8 mouse cellular contexts compared by ENCODE assay signal in the genomic region with DNA sequence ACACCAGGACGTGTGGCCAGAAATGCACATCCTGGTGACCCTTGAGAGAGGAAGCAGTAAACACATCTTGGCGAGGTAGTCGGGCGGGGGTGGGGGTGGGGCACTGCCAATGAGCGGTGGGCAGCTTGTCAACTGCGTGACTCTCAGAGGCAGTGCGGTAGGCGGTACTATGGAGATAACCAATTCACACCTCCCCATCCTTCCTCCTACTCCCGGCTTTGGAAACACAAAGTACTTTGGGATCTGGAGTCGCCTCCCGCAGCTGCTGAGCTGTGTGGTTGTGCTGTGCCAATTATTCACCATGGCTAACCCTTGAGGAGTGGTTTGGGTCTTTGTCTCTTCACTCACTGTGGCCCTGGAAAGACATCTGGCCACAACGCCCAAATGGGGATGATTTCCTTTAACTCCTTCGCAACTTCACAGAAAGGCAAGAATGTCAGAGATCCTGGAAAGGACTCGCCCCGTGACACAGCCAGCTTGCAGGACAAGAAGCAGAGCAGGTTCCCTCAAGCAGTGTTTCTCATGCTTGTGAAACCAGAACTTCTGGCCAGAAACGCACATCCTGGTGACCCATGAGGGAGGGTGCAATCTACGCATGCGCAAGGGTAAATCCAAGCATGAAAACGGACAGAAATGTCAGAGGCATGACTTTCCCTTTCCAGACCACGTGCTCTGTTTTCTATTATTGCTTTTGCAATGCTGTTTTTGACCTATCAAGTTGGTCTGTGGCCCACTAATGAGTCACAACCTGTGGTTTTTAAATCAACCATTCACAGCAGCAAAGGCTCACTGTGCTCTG. TPM values are rescaled to one million over a fixed set of nuclear protein-coding genes. Genes with fewer than 3 reads are reported as not detected.
A peak's percentile ranks its signal among the peaks of the same experiment; 100 is the strongest.
DNase-seq lines count a peak whose midpoint lies in the region; ATAC-seq and TF ChIP-seq lines count a peak whose summit lies in the region.

No protein-coding gene starts in this region.

- peak; percentile 79 for ATAC-seq in Patski
- ATAC-seq in granulocyte monocyte progenitor cell, adult 5-6 weeks (replicated peaks; ENCODE audit: poor library complexity, severe bottlenecking) = peak; percentile 78
- peak; percentile 55; the same call in 1 of the 2 replicates for ATAC-seq in intestine, embryonic 16.5 days
- peak; percentile 63 for ATAC-seq in megakaryocyte-erythroid progenitor cell, adult 5-6 weeks (replicated peaks; ENCODE audit: low FRiP score, low TSS enrichment, poor library complexity, severe bottlenecking)

- no peak overlapping the region for H3K9ac ChIP-seq in intestine, embryonic 16.5 days (ENCODE audit: low read depth, low read length)

- POLR2A ChIA-PET in Patski (lab: Charles Lee) = interaction anchor here (0.6 to 2.3 kb wide), 4 partner anchors 22 to 57 kb away, joined by 3 to 7 read pairs (median 3); partner anchors contain the start of gene Acap2

- peak; percentile 98 for DNase-seq in Patski (ENCODE audit: low read depth, low spot score)
- DNase-seq in embryonic facial prominence, embryonic 10.5 days (ENCODE audit: low spot score) = peak; percentile 22
- peak; percentile 77 to 84 for DNase-seq in left cerebral cortex, postnatal 36 days (ENCODE audit: low spot score in 2 of 2)
- DNase-seq in spleen, postnatal 10 days (ENCODE audit: low spot score in 2 of 2) = peak; percentile 24 to 63
- DNase-seq in cerebellum, adult 8-10 months = no peak

- no peak for TF ChIP-seq CTCF in Patski (IDR thresholded peaks at IDR 0.05)

- no peaks in the 10 kb centered on the region for H3K36me3 ChIP-seq in embryonic facial prominence, embryonic 10.5 days (replicated peaks)
- H3K36me3 ChIP-seq in intestine, embryonic 16.5 days (ENCODE audit: control insufficient read depth, insufficient read depth, low read length) = no peaks in the 10 kb centered on the region

- in situ Hi-C loops in Patski (cut with MboI; ENCODE audit: low pct_unique_long_range_greater_than_20kb) = no loop called here

- H3K27ac ChIP-seq in embryonic facial prominence, embryonic 10.5 days (replicated peaks) = no peak overlapping the region
- H3K27ac ChIP-seq in intestine, embryonic 16.5 days (ENCODE audit: low read length) = 0 out of 2 replicates have a peak overlapping the region, but pooled peaks have one; percentile 24

- no peaks in the 10 kb centered on the region for H3K27me3 ChIP-seq in Patski
- peaks cover 18% of the 10 kb centered on the region for H3K27me3 ChIP-seq in embryonic facial prominence, embryonic 10.5 days (replicated peaks; ENCODE audit: low read depth, poor library complexity, severe bottlenecking)
- H3K27me3 ChIP-seq in intestine, embryonic 16.5 days (replicated peaks; ENCODE audit: control insufficient read depth, insufficient read depth, low read length) = no peaks in the 10 kb centered on the region

- H3K9me3 ChIP-seq in embryonic facial prominence, embryonic 10.5 days = no peaks in the 10 kb centered on the region
- 0 out of 2 replicates have a peak, but pooled peaks cover 3% of the 10 kb centered on the region for H3K9me3 ChIP-seq in intestine, embryonic 16.5 days (ENCODE audit: control insufficient read depth, low read length)

- CTCF ChIA-PET in Patski (lab: Charles Lee) = interaction anchor here (1.2 kb wide), 1 partner anchor 36 kb away, joined by 3 read pairs; no protein-coding TSS in a partner anchor

- peak overlapping the region; percentile 8; the same call in 1 of the 2 replicates for H3K4me3 ChIP-seq in embryonic facial prominence, embryonic 10.5 days
- peak overlapping the region; percentile 17 for H3K4me3 ChIP-seq in intestine, embryonic 16.5 days (ENCODE audit: low read length)

- H3K4me1 ChIP-seq in embryonic facial prominence, embryonic 10.5 days = peaks cover 40% of the 10 kb centered on the region
- peaks cover 15% of the 10 kb centered on the region for H3K4me1 ChIP-seq in intestine, embryonic 16.5 days (ENCODE audit: control insufficient read depth, insufficient read depth, low read length)

- WGBS in embryonic facial prominence, embryonic 10.5 days = 31% methylated on average over 20 of the region's 20 CpGs
- WGBS in intestine, embryonic 16.5 days = 15% methylated on average over 20 of the region's 20 CpGs

- H3K4me2 ChIP-seq in intestine, embryonic 16.5 days (ENCODE audit: low read depth, low read length) = peak overlapping the region; percentile 32

- intact Hi-C loops in left cerebral cortex, postnatal 36 days (cut with DNase I) = no loop called here

RNA-seq across cellular contexts. Expression of gene Acap2, which starts 32.7 kb away (rescaled TPM):
- 38.4 TPM for polyA plus RNA-seq in Patski (2021)
- polyA plus RNA-seq in embryonic facial prominence, embryonic 10.5 days (2016; fragmentation: Nextera tagmentation; extraction: Ambion mirVana) = 18.8 and 19.0 TPM in 2 replicates
- total RNA-seq in granulocyte monocyte progenitor cell, adult 5-6 weeks (2014; fragmentation: Nextera tagmentation) = 22.0 and 23.9 TPM in 2 replicates
- 38.1 and 41.7 TPM in 2 replicates for total RNA-seq in granulocyte monocyte progenitor cell, adult 5-6 weeks (2017)
- polyA plus RNA-seq in intestine, embryonic 16.5 days (2015; fragmentation: Nextera tagmentation; extraction: Ambion mirVana) = 14.7 and 17.7 TPM in 2 replicates
- 100 to 1,000 TPM in 1 of 2 experiments, 10 to 100 TPM in 1; 95.7 to 130 TPM for total RNA-seq in left cerebral cortex, postnatal 36 days (2021)
- total RNA-seq in megakaryocyte-erythroid progenitor cell, adult 5-6 weeks (2014; fragmentation: Nextera tagmentation) = 9.6 and 16.2 TPM in 2 replicates
- total RNA-seq in megakaryocyte-erythroid progenitor cell, adult 5-6 weeks (2017) = 17.4 and 21.7 TPM in 2 replicates

RNA-seq across cellular contexts. Expression of gene Ppp1r2, which starts 41.3 kb away (rescaled TPM):
- polyA plus RNA-seq in Patski (2021) = 55.2 TPM
- polyA plus RNA-seq in embryonic facial prominence, embryonic 10.5 days (2016; fragmentation: Nextera tagmentation; extraction: Ambion mirVana) = 87.2 and 91.8 TPM in 2 replicates
- total RNA-seq in granulocyte monocyte progenitor cell, adult 5-6 weeks (2014; fragmentation: Nextera tagmentation) = 34.2 and 38.9 TPM in 2 replicates
- total RNA-seq in granulocyte monocyte progenitor cell, adult 5-6 weeks (2017) = 56.4 and 57.4 TPM in 2 replicates
- 76.2 and 84.2 TPM in 2 replicates for polyA plus RNA-seq in intestine, embryonic 16.5 days (2015; fragmentation: Nextera tagmentation; extraction: Ambion mirVana)
- total RNA-seq in left cerebral cortex, postnatal 36 days (2021) = 100 to 1,000 TPM in 1 of 2 experiments, 10 to 100 TPM in 1; 84.3 to 122 TPM
- 43.3 and 53.4 TPM in 2 replicates for total RNA-seq in megakaryocyte-erythroid progenitor cell, adult 5-6 weeks (2014; fragmentation: Nextera tagmentation)
- 48.4 and 57.5 TPM in 2 replicates for total RNA-seq in megakaryocyte-erythroid progenitor cell, adult 5-6 weeks (2017)
